Mouse (Mus musculus): Measurements from ENCODE around the gene Aldh3b2. TPM values are rescaled to one million over a fixed set of nuclear protein-coding genes. Genes with fewer than 3 reads are reported as not detected.
A peak's percentile ranks its signal among the peaks of the same experiment; 100 is the strongest.
"Not testable (repeated sequence)": the region's sequence is repeated elsewhere in the genome, so short reads cannot be mapped to it uniquely, and the experiment has no call there.

Aldh3b2 gene
- polyA plus RNA-seq, 1 experiment from 2014 or later: 1.8 TPM

GRCm38 (mm10) chr19:3952099-3952498, 20.0 kb upstream of the Aldh3b2 start:
- peaks cover 21% of the 10 kb centered on the region for H3K4me1 ChIP-seq
- no peaks in the 10 kb centered on the region for H3K9me3 ChIP-seq (replicated peaks)
- 53% methylated on average over 1 of the region's 1 CpGs for WGBS
- H3K4me2 ChIP-seq: no peak overlapping the region
- no peak for ATAC-seq (replicated peaks; ENCODE audit: low FRiP score)
- no peak overlapping the region for H3K27ac ChIP-seq
- no peak overlapping the region for H3K9ac ChIP-seq
- H3K4me3 ChIP-seq (replicated peaks): no peak overlapping the region
- no peaks in the 10 kb centered on the region for H3K27me3 ChIP-seq
- H3K36me3 ChIP-seq: no peaks in the 10 kb centered on the region

DNA sequence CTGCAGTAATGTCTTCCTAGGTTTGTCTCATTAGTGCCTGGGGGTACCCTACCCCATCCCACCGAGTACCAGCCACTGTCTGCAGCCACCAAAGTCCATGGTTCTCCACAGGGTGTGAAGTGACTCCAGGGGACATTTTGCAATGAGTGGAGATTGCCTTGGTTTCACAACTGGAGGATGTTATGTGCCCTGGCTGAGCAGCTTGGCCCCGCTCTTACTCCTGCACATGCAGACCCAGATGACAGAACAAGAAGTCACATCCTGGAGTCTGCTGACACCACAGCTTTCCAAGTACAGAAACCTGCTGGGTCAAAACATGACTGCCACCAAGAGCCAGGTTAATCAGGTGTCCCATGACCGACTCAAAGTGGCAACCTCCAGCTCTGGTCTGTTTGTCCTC, 17.1 kb upstream of the Aldh3b2 start:
- Histone ChIP-seq H3K4me1 (peaks cover 23% of the 10 kb centered on the region), H3K27me3 (no peaks in the 10 kb centered on the region), H3K4me2 (no peak overlapping the region), H3K4me3 (replicated peaks) (no peak overlapping the region), H3K27ac (no peak overlapping the region), H3K36me3 (no peaks in the 10 kb centered on the region), H3K9me3 (replicated peaks) (no peaks in the 10 kb centered on the region), H3K9ac (no peak overlapping the region)
- WGBS: 60% methylated on average over 3 of the region's 3 CpGs
- ATAC-seq (replicated peaks; ENCODE audit: low FRiP score): no peak

DNA sequence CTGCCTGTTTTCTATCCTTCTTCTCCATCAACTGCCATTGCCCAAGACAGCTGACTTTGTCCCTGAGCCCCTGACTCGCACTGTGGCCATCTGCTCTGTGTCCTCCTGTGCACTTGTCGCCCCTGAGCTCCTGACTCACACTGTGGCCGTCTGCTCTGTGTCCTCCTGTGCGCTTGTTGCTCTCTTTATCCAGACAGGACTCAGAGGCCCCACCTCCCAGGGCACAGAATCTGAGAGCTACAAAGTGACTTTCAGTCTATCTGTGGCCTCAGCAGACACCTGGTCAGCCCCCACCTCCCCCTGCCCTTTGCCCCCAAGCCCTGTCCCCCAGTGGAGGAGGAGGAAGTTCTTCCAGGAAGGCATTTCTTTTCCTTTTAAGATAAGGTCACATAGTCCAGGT, 16.3 kb upstream of the Aldh3b2 start:
- no peak for ATAC-seq (replicated peaks; ENCODE audit: low FRiP score)
- Histone ChIP-seq H3K4me3 (replicated peaks) (no peak overlapping the region), H3K36me3 (no peaks in the 10 kb centered on the region), H3K4me1 (peaks cover 18% of the 10 kb centered on the region), H3K9ac (no peak overlapping the region), H3K27ac (no peak overlapping the region), H3K4me2 (no peak overlapping the region), H3K27me3 (no peaks in the 10 kb centered on the region), H3K9me3 (replicated peaks) (no peaks in the 10 kb centered on the region)
- WGBS: 33% methylated on average over 4 of the region's 4 CpGs

GRCm38 (mm10) chr19:3957296-3958036, 14.7 kb upstream of the Aldh3b2 start:
- not testable (repeated sequence) for H3K27me3 ChIP-seq; H3K9ac ChIP-seq; H3K27ac ChIP-seq; H3K36me3 ChIP-seq; H3K4me3 ChIP-seq (replicated peaks); H3K9me3 ChIP-seq (replicated peaks); H3K4me2 ChIP-seq
- 74% methylated on average over 5 of the region's 5 CpGs for WGBS
- ATAC-seq (replicated peaks; ENCODE audit: low FRiP score): peak; percentile 45; the same call in 1 of the 2 replicates
- peaks cover 18% of the 10 kb centered on the region for H3K4me1 ChIP-seq

GRCm38 (mm10) chr19:3958470-3958869, 13.7 kb upstream of the Aldh3b2 start, which contains the start of gene Aldh3b3:
TSS of gene Aldh3b3 (plus strand) at chr19:3958645.
- 67% methylated on average over 4 of the region's 4 CpGs for WGBS
- Histone ChIP-seq H3K4me2 (no peak within 1 kb of the TSS), H3K4me3 (replicated peaks) (no peak within 1 kb of the TSS), H3K9me3 (replicated peaks) (no peaks in the 10 kb centered on the region), H3K27me3 (no peaks in the 10 kb centered on the region), H3K36me3 (no peaks in the 10 kb centered on the region), H3K4me1 (peaks cover 18% of the 10 kb centered on the region), H3K9ac (no peak within 1 kb of the TSS), H3K27ac (no peak within 1 kb of the TSS)
- no peak for ATAC-seq (replicated peaks; ENCODE audit: low FRiP score)

GRCm38 (mm10) chr19:3959030-3959429, 13.1 kb upstream of the Aldh3b2 start:
- H3K36me3 ChIP-seq: no peaks in the 10 kb centered on the region
- no peak overlapping the region for H3K4me2 ChIP-seq
- H3K27ac ChIP-seq: no peak overlapping the region
- ATAC-seq (replicated peaks; ENCODE audit: low FRiP score): no peak
- H3K4me1 ChIP-seq: peaks cover 18% of the 10 kb centered on the region
- no peaks in the 10 kb centered on the region for H3K27me3 ChIP-seq
- H3K9me3 ChIP-seq (replicated peaks): no peaks in the 10 kb centered on the region
- H3K4me3 ChIP-seq (replicated peaks): no peak overlapping the region
- no peak overlapping the region for H3K9ac ChIP-seq

- Histone ChIP-seq H3K4me1 (peaks cover 13% of the 10 kb centered on the region), H3K36me3 (no peaks in the 10 kb centered on the region), H3K9me3 (replicated peaks) (no peaks in the 10 kb centered on the region), H3K27ac (no peak overlapping the region), H3K4me2 (no peak overlapping the region), H3K27me3 (no peaks in the 10 kb centered on the region), H3K9ac (no peak overlapping the region), H3K4me3 (replicated peaks) (no peak overlapping the region)
- 78% methylated on average over 5 of the region's 5 CpGs for WGBS
- no peak for ATAC-seq (replicated peaks; ENCODE audit: low FRiP score)
Observed at GRCm38 (mm10) chr19:3960211-3960610, 11.9 kb upstream of the Aldh3b2 start.

- H3K27me3 ChIP-seq; H3K4me3 ChIP-seq (replicated peaks); H3K9me3 ChIP-seq (replicated peaks); H3K9ac ChIP-seq; H3K4me1 ChIP-seq; H3K4me2 ChIP-seq; H3K27ac ChIP-seq; ATAC-seq (replicated peaks; ENCODE audit: low FRiP score); H3K36me3 ChIP-seq: not testable (repeated sequence)
- 81% methylated on average over 6 of the region's 6 CpGs for WGBS
Observed at GRCm38 (mm10) chr19:3961805-3962204, 10.3 kb upstream of the Aldh3b2 start.

GRCm38 (mm10) chr19:3962469-3962868, 9.7 kb upstream of the Aldh3b2 start:
- ATAC-seq (replicated peaks; ENCODE audit: low FRiP score): no peak
- H3K36me3 ChIP-seq: no peaks in the 10 kb centered on the region
- H3K4me3 ChIP-seq (replicated peaks): no peak overlapping the region
- no peaks in the 10 kb centered on the region for H3K27me3 ChIP-seq
- no peak overlapping the region for H3K4me2 ChIP-seq
- 17% methylated on average over 2 of the region's 2 CpGs for WGBS
- 0 out of 2 replicates have a peak, but pooled peaks cover 3% of the 10 kb centered on the region for H3K4me1 ChIP-seq
- H3K27ac ChIP-seq: no peak overlapping the region
- H3K9me3 ChIP-seq (replicated peaks): no peaks in the 10 kb centered on the region
- no peak overlapping the region for H3K9ac ChIP-seq

- no peaks in the 10 kb centered on the region for H3K9me3 ChIP-seq (replicated peaks)
- WGBS: 56% methylated on average over 4 of the region's 4 CpGs
- H3K27me3 ChIP-seq: no peaks in the 10 kb centered on the region
- no peaks in the 10 kb centered on the region for H3K36me3 ChIP-seq
- H3K4me1 ChIP-seq: no peaks in the 10 kb centered on the region
- H3K27ac ChIP-seq: no peak overlapping the region
- no peak for ATAC-seq (replicated peaks; ENCODE audit: low FRiP score)
- H3K4me2 ChIP-seq: no peak overlapping the region
- no peak overlapping the region for H3K4me3 ChIP-seq (replicated peaks)
- no peak overlapping the region for H3K9ac ChIP-seq
Observed at GRCm38 (mm10) chr19:3964030-3964429, 8.1 kb upstream of the Aldh3b2 start.

DNA sequence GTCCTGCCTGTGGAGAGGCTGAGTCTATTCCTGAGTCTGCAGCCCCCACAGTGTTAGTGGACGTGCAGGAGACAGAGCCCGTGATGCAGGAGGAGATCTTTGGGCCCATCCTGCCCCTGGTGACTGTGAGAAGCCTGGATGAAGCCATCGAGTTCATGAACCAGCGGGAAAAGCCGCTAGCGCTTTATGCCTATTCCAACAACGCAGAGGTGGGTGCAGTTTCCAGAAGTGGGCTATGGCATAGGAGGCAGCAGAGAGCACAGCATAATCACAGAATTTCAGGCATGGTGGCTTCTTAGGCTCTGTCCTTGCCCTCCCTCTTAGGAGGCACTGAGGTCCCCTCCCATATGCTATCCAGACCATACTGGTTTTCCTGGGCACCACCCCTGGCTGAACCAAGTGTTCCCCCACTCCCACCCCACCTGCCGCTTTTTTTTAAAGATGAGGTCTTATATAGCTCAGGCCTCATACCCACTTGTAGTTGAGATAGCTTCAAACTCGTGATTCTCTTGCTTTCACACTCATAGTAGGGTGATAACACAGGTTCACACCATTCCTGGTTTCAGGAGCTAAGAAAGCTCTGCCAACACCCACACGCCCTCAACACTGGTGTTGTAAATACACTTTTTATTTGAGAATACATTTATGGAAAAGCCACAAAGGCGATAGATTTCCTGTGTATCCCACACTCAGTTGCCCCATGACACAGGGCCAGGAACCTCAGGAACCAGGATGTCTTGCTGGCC, 5.6 kb upstream of the Aldh3b2 start:
- H3K27ac ChIP-seq: no peak overlapping the region
- H3K4me2 ChIP-seq: no peak overlapping the region
- 78% methylated on average over 11 of the region's 11 CpGs for WGBS
- H3K27me3 ChIP-seq: no peaks in the 10 kb centered on the region
- H3K9ac ChIP-seq: no peak overlapping the region
- H3K4me1 ChIP-seq: 0 out of 2 replicates have a peak, but pooled peaks cover 10% of the 10 kb centered on the region
- ATAC-seq (replicated peaks; ENCODE audit: low FRiP score): no peak
- no peaks in the 10 kb centered on the region for H3K9me3 ChIP-seq (replicated peaks)
- H3K36me3 ChIP-seq: no peaks in the 10 kb centered on the region
- no peak overlapping the region for H3K4me3 ChIP-seq (replicated peaks)

DNA sequence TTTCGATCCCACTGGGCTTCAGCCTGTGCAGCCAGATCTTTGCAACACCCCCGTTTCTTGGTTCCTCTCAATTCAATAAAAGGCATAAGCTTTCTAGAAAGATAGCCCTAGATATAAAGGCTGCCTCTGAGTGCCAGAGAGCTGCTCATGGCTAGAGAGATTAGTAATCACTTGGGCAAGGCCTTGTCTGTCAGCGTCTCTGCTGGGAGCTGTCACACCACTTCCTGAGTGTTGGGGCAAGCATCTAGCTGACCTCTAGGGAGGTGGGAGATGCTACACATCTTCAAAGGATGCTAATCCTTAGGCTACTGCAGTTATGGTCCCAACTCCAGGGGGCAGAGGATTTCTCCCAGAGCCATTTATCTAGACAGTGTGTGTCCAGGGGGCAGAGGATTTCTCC, 4.9 kb upstream of the Aldh3b2 start:
- Histone ChIP-seq H3K4me2 (no peak overlapping the region), H3K36me3 (no peaks in the 10 kb centered on the region), H3K27ac (no peak overlapping the region), H3K9ac (no peak overlapping the region), H3K4me3 (replicated peaks) (no peak overlapping the region), H3K4me1 (peaks cover 12% of the 10 kb centered on the region), H3K27me3 (no peaks in the 10 kb centered on the region), H3K9me3 (replicated peaks) (no peaks in the 10 kb centered on the region)
- WGBS: 61% methylated on average over 3 of the region's 3 CpGs
- ATAC-seq (replicated peaks; ENCODE audit: low FRiP score): no peak

Data from kidney, embryonic 15.5 days (tissue).